Mouse (Mus musculus) hindbrain, embryonic 12.5 days (tissue): Measurements from ENCODE around the gene Tpm4. TPM values are rescaled to one million over a fixed set of nuclear protein-coding genes. Genes with fewer than 3 reads are reported as not detected.

Experiments
- ATAC-seq: fragments of 200-750 bp; cut with Nextera tagmentation; 2 replicates; pipeline ENCODE4 v1.8.0; 2017; ENCODE audit warnings: moderate TSS enrichment; ENCODE audit not compliant: low FRiP score
- H3K27ac ChIP-seq: fragments of 300-500 bp; sonication (generic); 2 replicates; pipeline ENCODE4 v1.5.1; 2016; ENCODE audit warnings: mild to moderate bottlenecking
- H3K27me3 ChIP-seq: fragments of 300-500 bp; sonication (generic); 2 replicates; pipeline ENCODE4 v1.6.1; 2016; ENCODE audit warnings: mild to moderate bottlenecking
- H3K36me3 ChIP-seq: fragments of 300-500 bp; sonication (generic); 2 replicates; pipeline ENCODE4 v1.6.1; 2016; ENCODE audit warnings: mild to moderate bottlenecking
- H3K4me1 ChIP-seq: fragments of 300-500 bp; sonication (generic); 2 replicates; pipeline ENCODE4 v1.6.1; 2016
- H3K4me2 ChIP-seq: fragments of 300-500 bp; sonication (generic); replicated peaks from 2 replicates; pipeline ENCODE4 v1.6.1; 2016; ENCODE audit warnings: mild to moderate bottlenecking
- H3K4me3 ChIP-seq: fragments of 300-500 bp; sonication (generic); 2 replicates; pipeline ENCODE4 v1.5.1; 2016; ENCODE audit warnings: mild to moderate bottlenecking
- H3K9ac ChIP-seq: fragments of 300-500 bp; sonication (generic); 2 replicates; pipeline ENCODE4 v1.6.1; 2016; ENCODE audit warnings: mild to moderate bottlenecking, moderate library complexity
- H3K9me3 ChIP-seq: fragments of 300-500 bp; sonication (generic); replicated peaks from 2 replicates; pipeline ENCODE4 v1.6.1; 2016; ENCODE audit warnings: mild to moderate bottlenecking
- WGBS: fragments of 180-500 bp; shearing (Covaris S2); methylation state at CpG from one replicate; pipeline ENCODE4 v1.1.7; 2016; 5-methylcytosine and 5-hydroxymethylcytosine counted together
- polyA plus RNA-seq: library from polyadenylated mRNA; unstranded; fragments of >200 nt; fragmentation: Nextera tagmentation; extraction: Ambion mirVana; gene quantifications from 2 replicates; pipeline ENCODE4 v1.2.1, GENCODE M21; 2016

Gene Tpm4
- polyA plus RNA-seq, 1 experiment from 2014 or later, result 420 TPM

DNA sequence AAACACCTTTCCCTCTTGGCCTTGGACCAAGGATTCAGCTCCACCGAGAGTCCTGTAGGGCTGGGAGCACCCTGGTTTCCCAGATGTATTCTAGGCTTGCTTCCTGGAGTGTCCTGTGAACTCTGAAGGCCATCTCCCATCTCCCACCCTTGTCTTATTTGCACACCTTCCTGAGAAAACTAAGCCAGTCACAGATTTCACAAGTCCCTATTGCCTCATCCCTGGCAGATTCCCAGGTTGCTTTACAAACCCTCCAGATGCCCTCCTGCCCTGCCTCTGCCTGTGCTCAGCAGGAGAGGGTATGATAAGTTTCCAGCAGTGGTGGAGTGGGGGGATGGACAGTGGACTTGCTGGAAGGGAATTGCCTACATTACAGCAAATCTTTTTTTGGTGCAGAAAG, 11.3 kb downstream of the Tpm4 start:
- H3K4me1 ChIP-seq, result no peaks in the 10 kb centered on the region
- WGBS, result 96% methylated on average over 1 of the region's 1 CpGs
- H3K27me3 ChIP-seq, result no peaks in the 10 kb centered on the region
- no peaks in the 10 kb centered on the region for H3K9me3 ChIP-seq
- H3K4me3 ChIP-seq, result no peak overlapping the region
- H3K36me3 ChIP-seq, result peaks cover 88% of the 10 kb centered on the region
- no peak overlapping the region for H3K27ac ChIP-seq
- no peak for ATAC-seq
- no peak overlapping the region for H3K4me2 ChIP-seq
- H3K9ac ChIP-seq, result no peak overlapping the region

DNA sequence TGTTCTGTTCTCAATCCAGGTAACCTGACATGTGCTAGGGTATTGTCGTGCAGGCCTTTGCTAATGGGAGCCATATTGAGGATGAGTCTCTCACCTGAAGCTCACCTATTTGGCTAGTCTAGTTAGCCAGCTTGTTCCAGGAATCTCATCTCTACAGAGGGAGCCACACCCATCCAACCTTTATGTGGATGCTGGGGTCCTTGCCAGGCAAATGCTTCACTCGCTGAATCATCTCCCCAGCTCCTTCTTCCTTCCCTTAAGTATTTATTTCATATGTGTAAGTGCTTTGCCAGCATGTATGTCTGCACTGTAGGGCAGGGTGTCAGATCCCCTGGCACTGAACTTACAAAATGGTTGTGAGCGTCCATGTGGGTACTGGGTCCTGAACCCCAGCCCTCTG, 11.8 kb downstream of the Tpm4 start:
- no peak overlapping the region for H3K9ac ChIP-seq
- no peak overlapping the region for H3K4me2 ChIP-seq
- no peak overlapping the region for H3K4me3 ChIP-seq
- 93% methylated on average over 3 of the region's 3 CpGs for WGBS
- H3K36me3 ChIP-seq, result peaks cover 88% of the 10 kb centered on the region
- no peaks in the 10 kb centered on the region for H3K4me1 ChIP-seq
- ATAC-seq, result no peak
- H3K27ac ChIP-seq, result no peak overlapping the region
- no peaks in the 10 kb centered on the region for H3K27me3 ChIP-seq
- no peaks in the 10 kb centered on the region for H3K9me3 ChIP-seq

DNA sequence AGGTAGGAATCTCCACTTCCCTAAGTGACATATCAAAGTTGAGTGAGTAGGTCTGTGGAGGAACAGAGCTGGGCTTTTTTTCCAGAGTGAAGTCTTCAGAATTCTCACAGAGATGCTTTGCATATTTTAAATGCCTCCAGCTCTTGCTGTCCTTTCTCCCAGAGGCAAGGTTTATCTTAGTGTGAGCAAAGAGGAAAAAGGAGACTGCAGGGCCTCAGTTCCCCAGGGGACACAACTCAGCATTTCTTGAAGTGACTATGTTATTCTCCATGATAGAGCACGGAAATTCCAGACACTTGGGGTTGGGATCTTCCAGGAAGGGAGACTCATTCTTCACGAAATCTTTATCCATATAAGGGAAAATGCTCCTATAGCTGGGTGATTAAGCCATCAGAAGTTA, 12.5 kb downstream of the Tpm4 start:
- Histone ChIP-seq H3K27ac (no peak overlapping the region), H3K36me3 (peaks cover 88% of the 10 kb centered on the region), H3K9me3 (no peaks in the 10 kb centered on the region), H3K27me3 (no peaks in the 10 kb centered on the region), H3K9ac (no peak overlapping the region), H3K4me1 (no peaks in the 10 kb centered on the region), H3K4me2 (no peak overlapping the region), H3K4me3 (no peak overlapping the region)
- WGBS, result 95% methylated on average over 2 of the region's 2 CpGs
- ATAC-seq, result no peak

DNA sequence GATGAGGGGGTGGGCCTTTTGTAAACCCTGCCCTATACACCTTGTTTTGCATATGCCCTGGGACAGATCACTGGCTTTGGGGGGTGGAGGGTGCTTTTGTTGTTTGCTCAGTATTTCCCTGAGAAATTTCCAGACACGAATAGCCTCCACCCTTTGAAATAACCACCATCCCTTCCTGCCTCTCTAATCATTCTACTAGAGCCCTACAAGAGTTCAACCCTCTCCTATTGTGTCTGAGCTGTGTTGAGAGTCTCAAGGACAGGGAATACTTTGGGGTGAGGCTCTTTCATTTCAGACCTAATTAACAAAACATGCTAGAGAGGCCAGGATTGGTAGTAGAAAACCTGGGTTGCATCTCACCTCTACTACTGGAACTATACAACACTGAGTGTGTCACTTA, 14.3 kb downstream of the Tpm4 start:
- Histone ChIP-seq H3K9ac (no peak overlapping the region), H3K4me3 (no peak overlapping the region), H3K9me3 (no peaks in the 10 kb centered on the region), H3K4me2 (no peak overlapping the region), H3K27me3 (no peaks in the 10 kb centered on the region), H3K27ac (no peak overlapping the region), H3K4me1 (no peaks in the 10 kb centered on the region), H3K36me3 (peaks cover 78% of the 10 kb centered on the region)
- WGBS, result 91% methylated on average over 1 of the region's 1 CpGs
- ATAC-seq, result no peak

DNA sequence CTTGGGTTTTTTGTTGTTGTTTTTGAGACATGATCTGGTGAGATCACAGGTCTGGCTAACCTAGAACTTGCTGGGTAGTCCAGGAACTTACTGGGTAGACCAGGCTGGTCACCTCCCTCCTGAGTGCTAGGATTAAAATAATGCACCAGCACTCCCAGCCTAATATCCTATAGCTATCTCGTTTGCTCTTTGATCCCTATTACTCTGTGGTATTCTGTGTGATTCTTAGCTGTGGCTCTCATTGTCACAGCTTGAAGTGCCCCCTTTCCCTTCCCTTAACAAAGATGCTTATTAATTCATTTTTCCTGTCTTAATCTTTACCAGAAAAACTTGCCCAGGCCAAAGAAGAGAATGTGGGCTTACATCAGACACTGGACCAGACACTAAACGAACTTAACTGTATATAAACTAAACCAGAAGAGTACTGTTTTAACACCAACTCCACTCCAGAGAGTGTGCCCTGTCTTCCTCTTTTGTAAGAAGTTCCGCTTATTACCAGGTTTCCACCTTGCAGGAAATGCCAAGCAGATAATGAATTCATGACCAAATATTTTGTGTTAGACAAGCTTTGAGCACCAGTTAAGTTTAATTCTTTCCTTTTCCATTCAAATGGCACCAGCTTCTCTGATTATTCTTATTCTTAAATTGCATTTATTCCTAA, 16.8 kb downstream of the Tpm4 start:
- H3K9ac ChIP-seq, result no peak overlapping the region
- no peak for ATAC-seq
- no peak overlapping the region for H3K27ac ChIP-seq
- no peaks in the 10 kb centered on the region for H3K4me1 ChIP-seq
- WGBS, result 93% methylated on average over 3 of the region's 3 CpGs
- H3K9me3 ChIP-seq, result no peaks in the 10 kb centered on the region
- peaks cover 63% of the 10 kb centered on the region for H3K36me3 ChIP-seq
- H3K27me3 ChIP-seq, result no peaks in the 10 kb centered on the region
- no peak overlapping the region for H3K4me3 ChIP-seq
- no peak overlapping the region for H3K4me2 ChIP-seq

DNA sequence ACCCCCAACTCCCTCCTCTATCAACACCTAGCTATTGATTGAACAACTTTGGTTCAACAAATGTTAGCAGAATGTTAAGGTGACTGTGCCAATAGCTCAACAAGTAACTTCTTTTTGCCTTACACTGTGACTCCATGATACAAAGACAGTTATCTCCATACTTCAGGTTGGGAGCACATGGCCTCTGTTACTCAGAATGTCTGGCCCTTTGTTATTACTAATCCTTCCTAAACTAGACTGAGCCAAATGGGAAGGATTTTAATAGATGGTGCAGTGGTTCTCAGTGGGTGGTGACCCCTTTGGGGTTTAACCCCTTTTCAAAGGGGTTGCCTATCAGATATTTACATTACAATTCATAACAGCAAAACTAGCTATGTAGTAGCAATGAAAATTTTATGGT, 18.6 kb downstream of the Tpm4 start:
- H3K4me2 ChIP-seq, result no peak overlapping the region
- H3K36me3 ChIP-seq, result peaks cover 46% of the 10 kb centered on the region
- no peaks in the 10 kb centered on the region for H3K27me3 ChIP-seq

DNA sequence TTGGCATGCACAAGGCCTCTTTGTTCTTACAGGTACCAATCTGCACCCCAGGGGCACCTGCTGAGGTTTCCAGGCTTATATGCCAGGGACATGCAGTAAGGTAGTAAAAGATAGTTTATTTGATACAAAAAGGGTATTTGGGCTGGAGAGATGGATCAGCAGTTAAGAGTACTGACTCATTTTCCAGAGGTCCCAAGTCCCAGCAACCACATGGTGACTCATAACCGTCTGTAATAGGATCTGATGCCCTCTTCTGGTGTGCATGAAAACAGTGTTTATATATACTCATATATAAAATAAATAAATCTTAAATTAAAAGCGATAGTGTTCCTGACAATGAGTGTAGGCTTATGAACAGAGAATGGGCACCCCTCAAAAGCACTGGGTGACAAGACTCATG, 23.3 kb downstream of the Tpm4 start:
- ATAC-seq, result no peak
- Histone ChIP-seq H3K4me2 (no peak overlapping the region), H3K9me3 (no peaks in the 10 kb centered on the region), H3K4me1 (peaks cover 14% of the 10 kb centered on the region), H3K36me3 (0 out of 2 replicates have a peak, but pooled peaks cover 7% of the 10 kb centered on the region), H3K27ac (no peak overlapping the region), H3K4me3 (no peak overlapping the region), H3K27me3 (no peaks in the 10 kb centered on the region), H3K9ac (no peak overlapping the region)
- 90% methylated on average over 2 of the region's 2 CpGs for WGBS

More for the DNA sequence above, 18.6 kb downstream of the Tpm4 start:
- no peak overlapping the region for H3K9ac ChIP-seq
- no peak overlapping the region for H3K27ac ChIP-seq
- no peak overlapping the region for H3K4me3 ChIP-seq
- H3K9me3 ChIP-seq, result no peaks in the 10 kb centered on the region
- no peak for ATAC-seq
- no peaks in the 10 kb centered on the region for H3K4me1 ChIP-seq

DNA sequence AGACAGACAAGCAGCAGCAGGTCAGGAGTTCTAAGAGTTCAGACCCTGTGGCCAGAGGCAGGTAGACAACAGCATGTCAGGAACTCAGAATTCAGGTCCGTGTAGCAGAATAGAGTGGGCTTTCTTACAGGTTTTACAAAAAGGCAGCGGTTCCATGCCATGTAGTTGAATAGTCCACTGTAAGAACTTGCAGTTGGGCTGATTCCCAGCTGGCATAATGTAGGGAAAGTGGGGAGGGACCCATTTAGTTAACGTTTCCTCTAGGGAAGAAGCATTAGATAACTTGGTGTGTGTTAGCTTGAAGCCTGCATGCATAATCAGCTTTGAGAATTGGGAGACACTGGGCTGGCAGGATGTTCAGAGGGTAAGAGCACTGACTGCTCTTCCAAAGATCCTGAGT, 24.0 kb downstream of the Tpm4 start:
- H3K36me3 ChIP-seq, result 0 out of 2 replicates have a peak, but pooled peaks cover 9% of the 10 kb centered on the region
- H3K4me1 ChIP-seq, result peaks cover 14% of the 10 kb centered on the region
- 71% methylated on average over 3 of the region's 3 CpGs for WGBS
- ATAC-seq, result no peak
- H3K4me3 ChIP-seq, result no peak overlapping the region
- H3K27me3 ChIP-seq, result no peaks in the 10 kb centered on the region
- H3K4me2 ChIP-seq, result no peak overlapping the region
- H3K9ac ChIP-seq, result no peak overlapping the region
- no peak overlapping the region for H3K27ac ChIP-seq
- no peaks in the 10 kb centered on the region for H3K9me3 ChIP-seq

DNA sequence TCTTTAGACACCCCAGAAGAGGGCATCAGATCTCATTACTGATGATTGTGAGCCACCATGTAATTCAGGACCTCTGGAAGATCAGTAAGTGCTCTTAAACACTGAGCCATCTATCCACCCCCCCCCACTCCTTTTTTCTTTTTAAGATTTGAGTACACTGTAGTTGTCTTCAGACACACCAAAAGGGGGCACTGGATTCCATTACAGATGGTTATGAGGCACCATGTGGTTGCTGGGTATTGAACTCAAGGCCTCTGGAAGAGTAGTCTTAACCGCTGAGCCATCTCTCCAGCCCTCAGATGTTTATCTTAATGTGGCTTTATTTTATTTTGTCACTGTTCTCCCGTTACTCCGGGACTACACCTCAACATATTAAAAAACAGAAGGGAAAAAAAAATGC, 25.2 kb downstream of the Tpm4 start:
- H3K9me3 ChIP-seq, result no peaks in the 10 kb centered on the region
- no peak overlapping the region for H3K27ac ChIP-seq
- 0 out of 2 replicates have a peak, but pooled peaks cover 10% of the 10 kb centered on the region for H3K36me3 ChIP-seq
- WGBS, result 66% methylated on average over 3 of the region's 3 CpGs
- H3K27me3 ChIP-seq, result no peaks in the 10 kb centered on the region
- H3K9ac ChIP-seq, result no peak overlapping the region
- H3K4me2 ChIP-seq, result peak overlapping the region; percentile 65
- peak overlapping the region; percentile 93 for H3K4me3 ChIP-seq
- peaks cover 14% of the 10 kb centered on the region for H3K4me1 ChIP-seq
- ATAC-seq, result no peak

DNA sequence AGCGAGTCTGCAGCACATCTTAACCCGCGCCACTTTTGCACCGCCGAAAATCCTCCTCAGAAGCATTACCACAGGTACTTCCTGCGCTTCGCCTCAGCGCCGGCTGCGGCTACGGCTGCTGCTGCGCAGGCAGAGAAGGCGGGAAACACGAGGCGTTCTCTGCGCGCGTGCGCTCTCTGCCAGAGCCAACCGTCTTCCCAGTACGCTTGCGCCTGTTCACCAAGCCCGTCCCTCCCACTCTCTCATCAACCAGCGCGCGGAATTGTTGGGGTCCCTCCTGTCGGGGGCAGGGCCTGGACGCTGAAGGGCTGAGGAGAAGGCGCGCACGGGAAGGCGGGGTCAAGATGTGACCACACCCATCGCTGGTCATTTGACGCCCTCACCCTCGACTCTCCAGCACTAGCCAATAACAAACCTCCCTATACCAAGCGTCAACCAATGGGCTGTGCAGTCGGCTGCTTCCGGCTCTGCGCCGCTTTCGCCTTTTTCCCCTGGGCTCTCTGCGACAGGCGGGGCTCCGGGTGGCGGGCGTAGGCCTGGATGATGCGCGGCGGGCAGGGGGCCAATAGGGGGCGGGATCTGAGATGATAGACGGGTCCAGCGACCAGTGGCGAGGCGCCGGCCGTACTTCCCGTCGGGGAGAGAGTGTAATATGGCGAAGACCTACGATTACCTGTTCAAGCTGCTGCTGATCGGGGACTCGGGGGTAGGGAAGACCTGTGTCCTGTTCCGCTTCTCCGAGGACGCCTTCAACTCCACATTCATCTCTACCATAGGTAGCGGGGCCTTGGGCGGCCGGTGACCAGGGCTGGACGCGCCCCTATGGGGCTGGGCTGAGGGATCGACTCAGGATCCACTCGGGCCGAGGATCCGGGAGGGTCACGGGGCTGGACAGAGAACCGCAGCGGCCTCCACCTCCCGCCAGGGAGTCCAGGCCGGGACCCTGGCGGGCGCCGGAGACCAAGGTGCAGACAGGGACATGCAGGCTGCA, 26.2 kb downstream of the Tpm4 start, which contains the start of gene Rab8a:
TSS of gene Rab8a (plus strand) at position 494 of the 991 bp plus-strand sequence.
- H3K27ac ChIP-seq, result peak within 1 kb of the TSS; percentile 80
- ATAC-seq, result peak; percentile 100
- WGBS, result under 1% methylated on average over 80 of the region's 82 CpGs
- peak within 1 kb of the TSS; percentile 93 for H3K4me3 ChIP-seq
- no peaks in the 10 kb centered on the region for H3K27me3 ChIP-seq
- H3K4me1 ChIP-seq, result peaks cover 14% of the 10 kb centered on the region
- H3K4me2 ChIP-seq, result peak within 1 kb of the TSS; percentile 93
- H3K9me3 ChIP-seq, result no peaks in the 10 kb centered on the region
- peaks cover 14% of the 10 kb centered on the region; the same call in 1 of the 2 replicates for H3K36me3 ChIP-seq
- peak within 1 kb of the TSS; percentile 96 for H3K9ac ChIP-seq

DNA sequence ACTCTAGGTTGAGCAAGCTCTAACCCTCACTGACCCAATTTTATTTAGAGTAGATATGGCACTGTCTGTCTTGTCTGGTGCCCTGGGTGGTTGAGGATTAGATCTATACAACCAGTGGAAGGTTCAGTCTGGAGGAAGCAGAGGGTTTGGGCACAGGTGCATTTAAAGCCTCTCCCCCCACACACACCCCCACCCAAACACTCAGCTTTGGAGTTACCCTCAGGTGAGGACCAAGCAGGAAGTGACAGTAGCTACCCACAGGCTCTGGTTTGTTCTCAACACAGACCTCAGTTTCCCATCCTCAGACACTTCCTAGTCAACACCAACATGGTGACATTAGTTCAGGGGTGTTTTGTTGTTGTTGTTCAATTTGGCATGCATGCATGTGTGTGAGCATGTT, 28.0 kb downstream of the Tpm4 start:
- Histone ChIP-seq H3K9me3 (no peaks in the 10 kb centered on the region), H3K9ac (no peak overlapping the region), H3K27ac (no peak overlapping the region), H3K4me1 (peaks cover 14% of the 10 kb centered on the region), H3K4me2 (no peak overlapping the region), H3K27me3 (no peaks in the 10 kb centered on the region), H3K36me3 (peaks cover 14% of the 10 kb centered on the region; the same call in 1 of the 2 replicates), H3K4me3 (no peak overlapping the region)
- no peak for ATAC-seq

DNA sequence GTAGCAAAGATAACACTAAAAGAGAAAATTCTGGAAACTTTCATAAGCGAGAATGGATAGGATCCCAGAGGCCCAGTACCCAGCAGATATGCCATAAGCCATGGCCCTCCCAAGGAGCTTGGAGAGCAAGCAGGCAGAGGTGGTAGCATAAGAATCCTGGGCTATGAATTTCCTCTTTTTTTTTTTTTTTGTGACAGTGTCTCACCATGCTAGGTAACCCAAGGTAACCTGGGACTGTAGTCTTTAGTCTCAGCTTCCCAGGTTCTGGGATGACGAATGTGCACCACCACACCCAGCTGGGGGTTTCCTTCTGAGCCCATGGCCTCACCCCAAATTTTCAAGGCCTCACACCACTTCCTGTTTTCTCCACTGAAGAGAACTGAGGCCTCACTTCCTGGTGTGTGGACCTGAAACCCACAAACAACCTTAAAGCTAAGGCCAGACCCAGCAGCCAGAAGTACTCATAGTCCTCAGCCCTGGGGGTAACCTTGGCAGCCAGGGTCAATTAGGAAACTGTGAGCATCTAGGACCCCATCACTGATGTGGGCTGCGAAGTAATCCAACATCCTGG, 34.4 kb downstream of the Tpm4 start:
- Histone ChIP-seq H3K9me3 (no peaks in the 10 kb centered on the region), H3K27ac (no peak overlapping the region), H3K9ac (no peak overlapping the region), H3K36me3 (peaks cover 69% of the 10 kb centered on the region), H3K27me3 (no peaks in the 10 kb centered on the region), H3K4me2 (no peak overlapping the region), H3K4me1 (no peaks in the 10 kb centered on the region), H3K4me3 (no peak overlapping the region)
- WGBS, result 86% methylated on average over 3 of the region's 3 CpGs
- no peak for ATAC-seq
